Mouse (Mus musculus): ENCODE data around the gene Prkaca.
"Not testable (repeated sequence)": the region's sequence is repeated elsewhere in the genome, so short reads cannot be mapped to it uniquely, and the experiment has no call there.

The Prkaca gene

GRCm38 (mm10) chr8:83973161-83974031 is 603 bp downstream of the Prkaca start:
- intact Hi-C loops (cut with DNase I), result no loop called here

- intact Hi-C loops (cut with DNase I), result no loop called here
Measured at GRCm38 (mm10) chr8:83974521-83974920, 1.7 kb downstream of the Prkaca start.

GRCm38 (mm10) chr8:83976101-83976630 is 3.4 kb downstream of the Prkaca start:
- intact Hi-C loops (cut with DNase I), result no loop called here

GRCm38 (mm10) chr8:83976779-83977350 is 4.1 kb downstream of the Prkaca start:
- intact Hi-C loops (cut with DNase I), result no loop called here

GRCm38 (mm10) chr8:83977646-83978045 is 4.9 kb downstream of the Prkaca start:
- intact Hi-C loops (cut with DNase I), result no loop called here

- intact Hi-C loops (cut with DNase I), result no loop called here
Measured at GRCm38 (mm10) chr8:83978200-83978599, 5.4 kb downstream of the Prkaca start.

GRCm38 (mm10) chr8:83980250-83980649 is 7.5 kb downstream of the Prkaca start:
- intact Hi-C loops (cut with DNase I), result no loop called here

- intact Hi-C loops (cut with DNase I), result no loop called here
Measured at GRCm38 (mm10) chr8:83980845-83981244, 8.1 kb downstream of the Prkaca start.

- intact Hi-C loops (cut with DNase I), result no loop called here
Measured at GRCm38 (mm10) chr8:83981533-83981932, 8.7 kb downstream of the Prkaca start.

GRCm38 (mm10) chr8:83982449-83982848 is 9.7 kb downstream of the Prkaca start:
- intact Hi-C loops (cut with DNase I), result no loop called here

- intact Hi-C loops (cut with DNase I), result not testable (repeated sequence)
Measured at GRCm38 (mm10) chr8:83983222-83983621, 10.4 kb downstream of the Prkaca start.

GRCm38 (mm10) chr8:83989243-83989642 is 16.4 kb downstream of the Prkaca start:
- intact Hi-C loops (cut with DNase I), result no loop called here

- intact Hi-C loops (cut with DNase I), result no loop called here
Measured at GRCm38 (mm10) chr8:83990170-83990569, 17.4 kb downstream of the Prkaca start.

GRCm38 (mm10) chr8:83992488-83992887 is 19.7 kb downstream of the Prkaca start:
- intact Hi-C loops (cut with DNase I), result no loop called here

GRCm38 (mm10) chr8:83994030-83994429 is 21.2 kb downstream of the Prkaca start:
- intact Hi-C loops (cut with DNase I), result no loop called here

GRCm38 (mm10) chr8:83995973-83996372 is 23.2 kb downstream of the Prkaca start:
- intact Hi-C loops (cut with DNase I), result no loop called here

GRCm38 (mm10) chr8:83996567-83997505 is 24.0 kb downstream of the Prkaca start:
- intact Hi-C loops (cut with DNase I), result no loop called here

- intact Hi-C loops (cut with DNase I), result no loop called here
Measured at GRCm38 (mm10) chr8:83997511-83998141, 24.8 kb downstream of the Prkaca start, which contains the start of gene Samd1. Gene Samd1 (plus strand): TSS chr8:83997672.

GRCm38 (mm10) chr8:83998231-83999056 is 25.7 kb downstream of the Prkaca start:
- intact Hi-C loops (cut with DNase I), result no loop called here
